Mouse (Mus musculus) MEL (cell line): ENCODE measurements around the gene Hira. TPM values are rescaled to one million over a fixed set of nuclear protein-coding genes. Genes with fewer than 3 reads are reported as not detected.
A peak's percentile ranks its signal among the peaks of the same experiment; 100 is the strongest.

ENCODE experiments used
- DNase-seq: peaks from one replicate; pipeline ENCODE4 v3.0.0; 2011; ENCODE audit warnings: low read depth, low spot score
- H3K27ac ChIP-seq: 2 replicates; pipeline ENCODE4 v1.5.1; 2012; ENCODE audit warnings: low read depth, mild to moderate bottlenecking, control low read depth, low read length, moderate library complexity; ENCODE audit not compliant: control insufficient read depth
- H3K27me3 ChIP-seq, 2 experiments: fragments of 150-350 bp in 1 of 2; sonication (generic) in 1 of 2; 2 replicates each; pipeline ENCODE4 v1.6.1; 2012; ENCODE audit warnings: low read length in 2 of 2, mild to moderate bottlenecking in 2 of 2, improper control_type of control experiment in 1 of 2, moderate library complexity in 1 of 2; ENCODE audit not compliant: insufficient read depth in 2 of 2, control insufficient read depth in 1 of 2
- H3K36me3 ChIP-seq, 2 experiments: 2 replicates each; pipeline ENCODE4 v1.6.1; 2012 to 2014; ENCODE audit warnings: low read length in 2 of 2, improper control_type of control experiment in 1 of 2, inconsistent platforms in 1 of 2, mild to moderate bottlenecking in 1 of 2; ENCODE audit not compliant: insufficient read depth in 2 of 2, control insufficient read depth in 1 of 2
- H3K4me1 ChIP-seq, 2 experiments: fragments of 150-350 bp in 1 of 2; sonication (generic) in 1 of 2; 2 replicates each; pipeline ENCODE4 v1.6.1; 2012; ENCODE audit warnings: low read length in 2 of 2, improper control_type of control experiment in 1 of 2, mild to moderate bottlenecking in 1 of 2; ENCODE audit not compliant: insufficient read depth in 2 of 2, control insufficient read depth in 1 of 2
- H3K4me3 ChIP-seq, 2 experiments: fragments of 150-350 bp in 1 of 2; sonication (generic) in 1 of 2; 2 replicates each; pipeline ENCODE4 v1.5.1; 2012; ENCODE audit warnings: low read depth in 2 of 2, low read length in 2 of 2, mild to moderate bottlenecking in 2 of 2, moderate library complexity in 2 of 2, control low read depth in 1 of 2, improper control_type of control experiment in 1 of 2; ENCODE audit not compliant: control insufficient read depth in 1 of 2, insufficient read depth in 1 of 2
- H3K79me2 ChIP-seq: 2 replicates; pipeline ENCODE4 v1.6.1; 2012; ENCODE audit warnings: mild to moderate bottlenecking, low read length, moderate library complexity; ENCODE audit not compliant: control insufficient read depth, poor library complexity, insufficient read depth
- H3K9ac ChIP-seq: 2 replicates; pipeline ENCODE4 v1.6.1; 2012; ENCODE audit warnings: low read depth, mild to moderate bottlenecking, control low read depth, low read length, moderate library complexity; ENCODE audit not compliant: control insufficient read depth, poor library complexity, severe bottlenecking
- H3K9me3 ChIP-seq: fragments of 150-350 bp; sonication (generic); replicated peaks from 2 replicates; pipeline ENCODE4 v1.6.1; 2012; ENCODE audit warnings: mild to moderate bottlenecking, low read length, improper control_type of control experiment, moderate library complexity; ENCODE audit not compliant: insufficient read depth
- CHD1 ChIP-seq: IDR thresholded peaks from 2 replicates; pipeline ENCODE4 v1.6.1; 2012; ENCODE audit warnings: low read depth, mild to moderate bottlenecking, inconsistent platforms, low read length, improper control_type of control experiment
- CHD2 ChIP-seq: IDR thresholded peaks from 2 replicates; pipeline ENCODE4 v1.6.1; 2011; ENCODE audit warnings: low read length, improper control_type of control experiment
- ELF1 ChIP-seq: IDR thresholded peaks from 2 replicates; pipeline ENCODE4 v1.6.1; 2014; ENCODE audit warnings: low read depth, mild to moderate bottlenecking, inconsistent platforms, low read length, improper control_type of control experiment, moderate library complexity
- EP300 ChIP-seq, 2 experiments: IDR thresholded peaks; 2 replicates each; pipeline ENCODE4 v1.6.1; 2011; ENCODE audit warnings: improper control_type of control experiment in 2 of 2, low read length in 2 of 2, low read depth in 1 of 2, mild to moderate bottlenecking in 1 of 2
- ETS1 ChIP-seq: IDR thresholded peaks from 2 replicates; pipeline ENCODE4 v1.6.1; 2012; ENCODE audit warnings: low read depth, mild to moderate bottlenecking, inconsistent platforms, low read length, improper control_type of control experiment, moderate library complexity
- GABPA ChIP-seq: IDR thresholded peaks from 2 replicates; pipeline ENCODE4 v1.6.1; 2012; ENCODE audit warnings: low read depth, mild to moderate bottlenecking, inconsistent platforms, low read length, improper control_type of control experiment, moderate library complexity
- GATA1 ChIP-seq: IDR thresholded peaks from 2 replicates; pipeline ENCODE4 v1.6.1; 2011; ENCODE audit warnings: low read depth, low read length, improper control_type of control experiment
- HCFC1 ChIP-seq: IDR thresholded peaks from 2 replicates; pipeline ENCODE4 v1.6.1; 2012; ENCODE audit warnings: low read depth, mild to moderate bottlenecking, inconsistent platforms, low read length, improper control_type of control experiment, moderate library complexity
- KAT2A ChIP-seq: conservative IDR thresholded peaks from 2 replicates; pipeline ENCODE4 v1.6.1; 2012; ENCODE audit warnings: low read depth, low read length, improper control_type of control experiment, inconsistent platforms
- MAX ChIP-seq: IDR thresholded peaks from 2 replicates; pipeline ENCODE4 v1.6.1; 2011; ENCODE audit warnings: low read length, improper control_type of control experiment
- MEF2A ChIP-seq: IDR thresholded peaks from 2 replicates; pipeline ENCODE4 v1.6.1; 2014; ENCODE audit warnings: low read depth, mild to moderate bottlenecking, inconsistent platforms, low read length, improper control_type of control experiment; ENCODE audit not compliant: poor library complexity, insufficient replicate concordance, severe bottlenecking; ENCODE audit errors: extremely low read depth
- MXI1 ChIP-seq: IDR thresholded peaks from 2 replicates; pipeline ENCODE4 v1.6.1; 2011; ENCODE audit warnings: mild to moderate bottlenecking, low read depth, low read length, improper control_type of control experiment
- MYB ChIP-seq: IDR thresholded peaks from 2 replicates; pipeline ENCODE4 v1.6.1; 2011; ENCODE audit warnings: mild to moderate bottlenecking, low read depth, low read length, improper control_type of control experiment
- MYC ChIP-seq: IDR thresholded peaks from 2 replicates; pipeline ENCODE4 v1.6.1; 2011; ENCODE audit warnings: low read depth, mild to moderate bottlenecking, low read length, improper control_type of control experiment, moderate library complexity
- NELFE ChIP-seq: IDR thresholded peaks from 2 replicates; pipeline ENCODE4 v1.6.1; 2011; ENCODE audit warnings: low read depth, low read length, improper control_type of control experiment
- POLR2A ChIP-seq, 2 experiments: IDR thresholded peaks; 2 replicates each; pipeline ENCODE4 v1.6.1; 2011 to 2012; ENCODE audit warnings: low read length in 2 of 2, mild to moderate bottlenecking in 2 of 2, control low read depth in 1 of 2, improper control_type of control experiment in 1 of 2, low read depth in 1 of 2, moderate library complexity in 1 of 2; ENCODE audit not compliant: control insufficient read depth in 1 of 2, insufficient read depth in 1 of 2, poor library complexity in 1 of 2
- POLR2AphosphoS2 ChIP-seq: IDR thresholded peaks from 2 replicates; pipeline ENCODE4 v1.6.1; 2011; ENCODE audit warnings: low read length, improper control_type of control experiment
- POLR2AphosphoS5 ChIP-seq: IDR thresholded peaks from 2 replicates; pipeline ENCODE4 v1.6.1; 2012; ENCODE audit warnings: low read depth, borderline replicate concordance, mild to moderate bottlenecking, inconsistent platforms, low read length, moderate library complexity, mixed read lengths
- RCOR1 ChIP-seq: IDR thresholded peaks from 2 replicates; pipeline ENCODE4 v1.6.1; 2012; ENCODE audit warnings: low read depth, mild to moderate bottlenecking, inconsistent platforms, low read length, improper control_type of control experiment
- SIN3A ChIP-seq: IDR thresholded peaks from 2 replicates; pipeline ENCODE4 v1.6.1; 2012; ENCODE audit warnings: low read length, improper control_type of control experiment, inconsistent platforms
- TAL1 ChIP-seq: IDR thresholded peaks from 2 replicates; pipeline ENCODE4 v1.6.1; 2012; ENCODE audit warnings: mild to moderate bottlenecking, inconsistent platforms, low read length, moderate library complexity, mixed read lengths
- TBP ChIP-seq: IDR thresholded peaks from 2 replicates; pipeline ENCODE4 v1.8.0; 2011; ENCODE audit warnings: low read depth, low read length, improper control_type of control experiment
- TCF12 ChIP-seq: IDR thresholded peaks from 2 replicates; pipeline ENCODE4 v1.6.1; 2014; ENCODE audit warnings: low read depth, mild to moderate bottlenecking, inconsistent platforms, low read length, improper control_type of control experiment, moderate library complexity
- USF1 ChIP-seq: IDR thresholded peaks from 2 replicates; pipeline ENCODE4 v1.6.1; 2014; ENCODE audit warnings: low read depth, mild to moderate bottlenecking, inconsistent platforms, low read length, improper control_type of control experiment, moderate library complexity
- USF2 ChIP-seq, 2 experiments: IDR thresholded peaks; 2 replicates each; pipeline ENCODE4 v1.6.1; 2011 to 2012; ENCODE audit warnings: improper control_type of control experiment in 2 of 2, low read length in 2 of 2, borderline replicate concordance in 1 of 2, inconsistent platforms in 1 of 2, low read depth in 1 of 2, mild to moderate bottlenecking in 1 of 2; ENCODE audit not compliant: insufficient read depth in 1 of 2
- ZC3H11A ChIP-seq: IDR thresholded peaks from 2 replicates; pipeline ENCODE4 v1.6.1; 2012; ENCODE audit warnings: low read depth, mild to moderate bottlenecking, inconsistent platforms, low read length, improper control_type of control experiment
- ZKSCAN1 ChIP-seq: IDR thresholded peaks from 2 replicates; pipeline ENCODE4 v1.6.1; 2012; ENCODE audit warnings: low read depth, mild to moderate bottlenecking, inconsistent platforms, low read length, improper control_type of control experiment, moderate library complexity
- polyA plus RNA-seq, 2 experiments: library from polyadenylated mRNA; stranded (reverse) in 1 of 2; unstranded in 1 of 2; fragments of >175 nt in 1 of 2; fragments of >200 nt in 1 of 2; gene quantifications; 2 replicates each; pipeline versions ENCODE4 v1.2.1 to v1.2.4; 2012; ENCODE audit warnings: low replicate concordance in 2 of 2, low read depth in 1 of 2; ENCODE audit not compliant: insufficient read length in 2 of 2, insufficient read depth in 1 of 2, missing spikeins in 1 of 2
- total RNA-seq: library from RNA; depleted of rRNA; stranded (reverse); fragments of 300-350 nt; gene quantifications from 2 replicates; pipeline ENCODE4 v1.2.3, GENCODE M21; 2012

The Hira gene
- total and polyA plus RNA-seq, 3 experiments = 40.9 to 203 TPM; not detected in 1

DNA sequence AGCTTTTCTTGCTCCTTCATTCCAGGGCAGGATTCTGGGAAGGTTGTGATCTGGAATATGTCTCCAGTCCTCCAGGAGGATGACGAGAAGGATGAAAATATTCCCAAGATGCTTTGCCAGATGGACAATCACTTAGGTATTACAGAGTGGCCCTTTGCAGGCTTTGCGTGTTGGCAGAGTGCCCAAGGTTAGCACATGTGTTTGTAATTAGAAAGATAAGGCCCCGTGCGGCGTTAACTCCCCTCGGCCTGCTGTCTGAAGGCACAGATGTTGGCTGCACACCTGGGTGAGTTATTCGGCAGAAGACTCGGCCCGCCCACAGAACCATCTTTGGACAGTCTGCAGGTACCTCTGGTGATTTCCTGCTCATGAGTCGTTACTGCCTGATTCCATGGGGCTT is 19.6 kb downstream of the Hira start:
- peak; percentile 43 for DNase-seq
- TF ChIP-seq GATA1 = peak; percentile 35; the same call in 1 of the 2 replicates
- TF ChIP-seq MYC = no peak
- TF ChIP-seq TAL1 = peak; percentile 47
- TF ChIP-seq TCF12 = peak; percentile 74
- TF ChIP-seq ETS1 = peak; percentile 58
- TF ChIP-seq KAT2A = no peak
- TF ChIP-seq EP300 (IDR thresholded peaks at IDR 0.05; ENCODE audit: low read depth in 1 of 2, low read length in 2 of 2) = peak in 1 of 2 experiments; percentile 35; a peak in 1 of 4 replicates
- H3K36me3 ChIP-seq = peaks cover 30 to 44% of the 10 kb centered on the region in 2 experiments
- H3K4me1 ChIP-seq = peaks cover 14 to 19% of the 10 kb centered on the region in 2 experiments
- no peak overlapping the region for H3K27ac ChIP-seq
- no peaks in the 10 kb centered on the region for H3K27me3 ChIP-seq
- H3K4me3 ChIP-seq = no peak overlapping the region
- H3K9ac ChIP-seq = no peak overlapping the region
- peaks cover 20% of the 10 kb centered on the region for H3K79me2 ChIP-seq
- no peaks in the 10 kb centered on the region for H3K9me3 ChIP-seq

DNA sequence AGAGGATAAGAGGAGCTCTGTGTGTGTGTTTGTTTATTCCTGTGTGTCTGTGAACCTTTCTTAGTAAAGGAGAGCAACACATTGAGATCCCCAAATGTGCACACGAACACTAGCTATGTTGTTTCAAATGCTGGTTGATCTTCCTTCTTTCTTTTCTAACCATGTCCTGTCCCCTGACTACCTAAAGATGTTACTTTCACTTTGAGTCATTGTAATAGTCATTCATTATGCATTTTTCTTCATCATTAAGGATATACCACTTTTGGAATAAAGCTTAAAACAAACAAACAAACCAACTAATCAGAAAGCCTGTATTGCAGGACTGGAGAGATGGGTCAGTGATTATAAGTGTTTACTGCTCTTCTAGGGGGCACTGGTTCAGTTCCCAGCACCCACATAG is 28.8 kb downstream of the Hira start:
- H3K9ac ChIP-seq = no peak overlapping the region
- H3K79me2 ChIP-seq = no peaks in the 10 kb centered on the region
- no peaks in the 10 kb centered on the region for H3K4me1 ChIP-seq
- H3K9me3 ChIP-seq = no peaks in the 10 kb centered on the region
- H3K27me3 ChIP-seq = no peaks in the 10 kb centered on the region
- TF ChIP-seq POLR2AphosphoS5 (no peak), GATA1 (no peak), MYC (no peak), ETS1 (no peak), CHD1 (no peak), TAL1 (no peak), KAT2A (no peak), ZC3H11A (no peak), USF1 (no peak), MAX (no peak), MYB (no peak), HCFC1 (no peak), RCOR1 (no peak)
- no peak overlapping the region for H3K4me3 ChIP-seq
- H3K36me3 ChIP-seq = peaks cover 5 to 21% of the 10 kb centered on the region in 2 experiments
- no peak overlapping the region for H3K27ac ChIP-seq
- no peak for DNase-seq

DNA sequence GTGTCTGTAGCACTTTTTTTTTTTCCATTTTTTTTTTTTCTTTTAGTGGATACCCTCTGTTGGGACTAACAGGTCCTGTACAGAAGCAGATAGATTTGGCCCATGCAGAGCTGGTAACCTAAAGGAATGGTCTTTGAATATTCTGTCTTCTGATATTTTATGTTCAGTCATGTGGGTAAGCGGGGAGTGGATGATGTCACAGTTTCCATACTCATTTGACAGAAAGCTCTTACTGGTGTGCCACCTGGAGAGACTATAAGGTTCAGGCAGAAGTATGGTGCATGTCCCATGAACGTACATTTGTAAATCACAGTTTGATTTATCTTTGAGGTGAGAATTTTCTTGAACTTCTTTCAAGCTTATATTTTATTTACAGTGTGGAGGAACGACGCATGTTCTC is 39.2 kb downstream of the Hira start:
- Histone ChIP-seq H3K9ac (no peak overlapping the region), H3K36me3 (peaks cover 0 to 30% of the 10 kb centered on the region in 2 experiments; a peak in 2 of 4 replicates), H3K27me3 (no peaks in the 10 kb centered on the region), H3K4me3 (no peak overlapping the region), H3K9me3 (no peaks in the 10 kb centered on the region), H3K4me1 (no peaks in the 10 kb centered on the region), H3K27ac (no peak overlapping the region), H3K79me2 (no peaks in the 10 kb centered on the region)
- no peak for DNase-seq
- TF ChIP-seq CHD2 (no peak), POLR2A (IDR thresholded peaks at IDR 0.05; ENCODE audit: control insufficient read depth in 1 of 2, insufficient read depth in 1 of 2, low read depth in 1 of 2, low read length in 2 of 2, poor library complexity in 1 of 2) (no peak), SIN3A (no peak), GATA1 (no peak), HCFC1 (no peak), NELFE (no peak), MEF2A (no peak), ELF1 (no peak), USF1 (no peak), ZKSCAN1 (no peak), GABPA (no peak), TBP (no peak), USF2 (IDR thresholded peaks at IDR 0.05; ENCODE audit: borderline replicate concordance in 1 of 2, insufficient read depth in 1 of 2, low read depth in 1 of 2, low read length in 2 of 2) (no peak), POLR2AphosphoS2 (no peak), MAX (no peak), MXI1 (no peak)
